Mouse (Mus musculus): ENCODE measurements around the gene Lsm3.

- no peak for TF ChIP-seq POLR2A (IDR thresholded peaks at IDR 0.05; ENCODE audit: extremely low read depth, insufficient read depth, low read length)
- TF ChIP-seq CTCF (IDR thresholded peaks at IDR 0.05; ENCODE audit: extremely low read depth, insufficient read depth, low read length): no peak
Measured at GRCm38 (mm10) chr6:91473805-91474440, 41.8 kb upstream of the Lsm3 start.
